Mouse (Mus musculus) cerebellum, postnatal 36 days (tissue): ENCODE data around the gene Mesd.

Experiments used
- DNase-seq, 2 experiments: peaks; one replicate each; pipeline ENCODE4 v3.0.0; 2021 to 2022; ENCODE audit warnings: mixed read lengths in 2 of 2

Gene Mesd

GRCm38 (mm10) chr7:83884021-83884658 is at the start of gene Mesd, which contains the start of gene Tlnrd1:
Mesd (plus strand) TSS chr7:83884466.
Tlnrd1 (minus strand) TSS chr7:83884305.
- peak; percentile 84 to 87 for DNase-seq

- DNase-seq, result no peak
Observed at GRCm38 (mm10) chr7:83838525-83839224, 45.6 kb upstream of the Mesd start.

GRCm38 (mm10) chr7:83840076-83840475 is 44.2 kb upstream of the Mesd start:
- DNase-seq, result no peak

- no peak for DNase-seq
Observed at GRCm38 (mm10) chr7:83842486-83843259, 41.6 kb upstream of the Mesd start.

GRCm38 (mm10) chr7:83844807-83845206 is 39.5 kb upstream of the Mesd start:
- DNase-seq, result no peak

- DNase-seq, result no peak
Observed at GRCm38 (mm10) chr7:83847187-83848075, 36.8 kb upstream of the Mesd start.

GRCm38 (mm10) chr7:83851569-83852380 is 32.5 kb upstream of the Mesd start:
- DNase-seq, result no peak

GRCm38 (mm10) chr7:83852381-83853380 is 31.6 kb upstream of the Mesd start:
- no peak for DNase-seq

- no peak for DNase-seq
Observed at GRCm38 (mm10) chr7:83855203-83855602, 29.1 kb upstream of the Mesd start.

GRCm38 (mm10) chr7:83856353-83857207 is 27.7 kb upstream of the Mesd start:
- no peak for DNase-seq

- no peak for DNase-seq
Observed at GRCm38 (mm10) chr7:83857208-83857488, 27.1 kb upstream of the Mesd start.

GRCm38 (mm10) chr7:83857921-83858320 is 26.3 kb upstream of the Mesd start:
- DNase-seq, result no peak

- no peak for DNase-seq
Observed at GRCm38 (mm10) chr7:83859378-83860083, 24.7 kb upstream of the Mesd start.

GRCm38 (mm10) chr7:83863554-83863953 is 20.7 kb upstream of the Mesd start:
- DNase-seq, result no peak

- no peak for DNase-seq
Observed at GRCm38 (mm10) chr7:83868200-83868599, 16.1 kb upstream of the Mesd start.

- DNase-seq, result no peak
Observed at GRCm38 (mm10) chr7:83869839-83870543, 14.3 kb upstream of the Mesd start.

GRCm38 (mm10) chr7:83877088-83877487 is 7.2 kb upstream of the Mesd start:
- DNase-seq, result no peak
